Mouse (Mus musculus) bone marrow macrophage, adult 2 months (primary cell): ENCODE results near the gene Tcap. TPM values are rescaled to one million over a fixed set of nuclear protein-coding genes. Genes with fewer than 3 reads are reported as not detected.

Experiments used
- H3K27ac ChIP-seq: 2 replicates; pipeline ENCODE4 v1.5.1; 2012; ENCODE audit warnings: low read depth, low read length; ENCODE audit not compliant: insufficient read depth
- H3K4me1 ChIP-seq: 2 replicates; pipeline ENCODE4 v1.6.1; 2012; ENCODE audit warnings: low read length; ENCODE audit not compliant: control insufficient read depth, insufficient read depth
- H3K4me3 ChIP-seq: 2 replicates; pipeline ENCODE4 v1.5.1; 2012; ENCODE audit warnings: mild to moderate bottlenecking, low read length, moderate library complexity; ENCODE audit not compliant: insufficient read depth
- CTCF ChIP-seq: IDR thresholded peaks from 2 replicates; pipeline ENCODE4 v1.5.1; 2012; ENCODE audit warnings: low read depth, mild to moderate bottlenecking, low read length, moderate library complexity
- POLR2A ChIP-seq: IDR thresholded peaks from 2 replicates; pipeline ENCODE4 v1.6.1; 2012; ENCODE audit warnings: mild to moderate bottlenecking, low read depth, low read length, borderline replicate concordance
- polyA plus RNA-seq: library from polyadenylated mRNA; stranded (reverse); fragments of >200 nt; gene quantifications from 2 replicates; pipeline ENCODE4 v1.2.4, GENCODE M21; 2012; ENCODE audit not compliant: missing spikeins, insufficient read depth, insufficient read length

Tcap gene
- polyA plus RNA-seq, 1 experiment = not detected

- TF ChIP-seq POLR2A (no peak), CTCF (peak; percentile 99)
- Histone ChIP-seq H3K4me3 (no peak overlapping the region), H3K4me1 (no peaks in the 10 kb centered on the region), H3K27ac (no peak overlapping the region)
Observed at GRCm38 (mm10) chr11:98342000-98342945, 41.3 kb upstream of the Tcap start.

- Histone ChIP-seq H3K4me3 (no peak overlapping the region), H3K27ac (no peak overlapping the region), H3K4me1 (no peaks in the 10 kb centered on the region)
- peak; percentile 69 for TF ChIP-seq CTCF
- TF ChIP-seq POLR2A = no peak
Observed at GRCm38 (mm10) chr11:98345253-98345652, 38.4 kb upstream of the Tcap start.

- no peak for TF ChIP-seq POLR2A
- TF ChIP-seq CTCF = no peak
- H3K27ac ChIP-seq = no peak overlapping the region
- no peaks in the 10 kb centered on the region for H3K4me1 ChIP-seq
- H3K4me3 ChIP-seq = no peak overlapping the region
Observed at GRCm38 (mm10) chr11:98346168-98346567, 37.4 kb upstream of the Tcap start.

GRCm38 (mm10) chr11:98347385-98348082 is 36.1 kb upstream of the Tcap start:
- Histone ChIP-seq H3K4me3 (no peak overlapping the region), H3K4me1 (no peaks in the 10 kb centered on the region), H3K27ac (no peak overlapping the region)
- no peak for TF ChIP-seq POLR2A
- no peak for TF ChIP-seq CTCF

GRCm38 (mm10) chr11:98348083-98348961 is 35.3 kb upstream of the Tcap start, which contains the start of gene Ppp1r1b:
Gene Ppp1r1b, plus strand, starts transcription at chr11:98348404.
- Histone ChIP-seq H3K4me1 (no peaks in the 10 kb centered on the region), H3K4me3 (peak within 1 kb of the TSS; percentile 9), H3K27ac (no peak within 1 kb of the TSS)
- TF ChIP-seq POLR2A = no peak
- no peak for TF ChIP-seq CTCF

- H3K27ac ChIP-seq = no peak overlapping the region
Observed at GRCm38 (mm10) chr11:98349308-98349707, 34.3 kb upstream of the Tcap start.

GRCm38 (mm10) chr11:98352272-98352990 is 31.2 kb upstream of the Tcap start:
- TF ChIP-seq CTCF = no peak
- TF ChIP-seq POLR2A = no peak
- H3K27ac ChIP-seq = no peak overlapping the region
- peaks cover 11% of the 10 kb centered on the region for H3K4me1 ChIP-seq
- no peak overlapping the region for H3K4me3 ChIP-seq

More at GRCm38 (mm10) chr11:98349308-98349707, 34.3 kb upstream of the Tcap start:
- Histone ChIP-seq H3K4me3 (no peak overlapping the region), H3K4me1 (no peaks in the 10 kb centered on the region)
- TF ChIP-seq CTCF = no peak
- TF ChIP-seq POLR2A = no peak

GRCm38 (mm10) chr11:98353651-98354211 is 29.9 kb upstream of the Tcap start:
- no peak overlapping the region for H3K4me3 ChIP-seq
- H3K4me1 ChIP-seq = peaks cover 11% of the 10 kb centered on the region
- no peak overlapping the region for H3K27ac ChIP-seq
- TF ChIP-seq POLR2A = no peak
- TF ChIP-seq CTCF = no peak
